Mouse (Mus musculus): ENCODE measurements around the gene Olfr328.

- TF ChIP-seq CTCF (IDR thresholded peaks at IDR 0.05; ENCODE audit: low read depth) (no peak), EP300 (IDR thresholded peaks at IDR 0.05; ENCODE audit: low read depth) (no peak)
Measured at GRCm38 (mm10) chr11:58555536-58555935, at the start of gene Olfr328.

Measured in liver, postnatal 0 days (tissue).